Mouse (Mus musculus) small intestine, adult 2 months (tissue): ENCODE measurements around the gene Myo18a.

Experiments
- CTCF ChIP-seq: fragments of 200-500 bp; IDR thresholded peaks from 2 replicates; pipeline ENCODE4 v1.5.1; 2012; ENCODE audit warnings: low read depth, mild to moderate bottlenecking, control low read depth, inconsistent platforms, low read length, moderate library complexity, mixed read lengths; ENCODE audit not compliant: insufficient replicate concordance, insufficient read length; ENCODE audit errors: extremely low read depth
- POLR2A ChIP-seq: fragments of 200-500 bp; IDR thresholded peaks from 2 replicates; pipeline ENCODE4 v1.6.1; 2012; ENCODE audit warnings: low read depth, mild to moderate bottlenecking, control low read depth, inconsistent platforms, low read length, moderate library complexity

DNA sequence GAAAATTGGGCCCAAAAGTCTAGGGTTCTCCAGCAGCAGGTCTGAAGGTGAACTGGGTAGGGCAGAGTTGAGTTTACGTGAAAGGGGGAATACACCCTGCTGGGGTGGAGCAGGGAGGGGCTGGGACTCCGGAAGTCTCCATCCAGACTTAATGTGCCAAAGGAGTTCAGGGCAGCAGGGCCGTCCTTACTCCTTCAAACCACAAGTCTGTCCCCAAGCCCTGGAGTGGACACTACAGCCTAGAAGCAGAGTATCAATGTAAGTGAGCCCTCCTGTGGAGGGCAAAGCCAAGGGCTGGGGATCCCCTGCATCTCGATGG is 2.4 kb downstream of the Myo18a start:
- TF ChIP-seq CTCF (no peak), POLR2A (peak; percentile 37; the same call in 1 of the 2 replicates)
